Mouse (Mus musculus): Measurements from ENCODE around the gene Rere. TPM values are rescaled to one million over a fixed set of nuclear protein-coding genes. Genes with fewer than 3 reads are reported as not detected.

Gene Rere
- polyA plus RNA-seq, 1 experiment from 2014 or later, result 23.7 TPM

- no peaks in the 10 kb centered on the region for H3K36me3 ChIP-seq
- H3K27ac ChIP-seq, result no peak overlapping the region
- H3K4me2 ChIP-seq, result no peak overlapping the region
- WGBS, result 75% methylated on average over 1 of the region's 1 CpGs
- no peak overlapping the region for H3K9ac ChIP-seq
- ATAC-seq (ENCODE audit: insufficient read depth, low FRiP score, low read depth), result no peak
- H3K27me3 ChIP-seq (replicated peaks), result no peaks in the 10 kb centered on the region
- H3K4me1 ChIP-seq, result peaks cover 36% of the 10 kb centered on the region
- H3K4me3 ChIP-seq (replicated peaks), result no peak overlapping the region
- H3K9me3 ChIP-seq, result no peaks in the 10 kb centered on the region
Observed at GRCm38 (mm10) chr4:150375448-150375935, 94.0 kb downstream of the Rere start.

- no peak for ATAC-seq (ENCODE audit: insufficient read depth, low FRiP score, low read depth)
- WGBS, result 56% methylated on average over 6 of the region's 6 CpGs
- Histone ChIP-seq H3K27ac (no peak overlapping the region), H3K9ac (no peak overlapping the region), H3K4me1 (peaks cover 15% of the 10 kb centered on the region; the same call in 1 of the 2 replicates), H3K9me3 (no peaks in the 10 kb centered on the region), H3K27me3 (replicated peaks) (no peaks in the 10 kb centered on the region), H3K36me3 (no peaks in the 10 kb centered on the region), H3K4me2 (no peak overlapping the region), H3K4me3 (replicated peaks) (no peak overlapping the region)
Observed at GRCm38 (mm10) chr4:150379313-150379712, 97.9 kb downstream of the Rere start.

GRCm38 (mm10) chr4:150379772-150380171 lies 98.3 kb downstream of the Rere start:
- Histone ChIP-seq H3K27me3 (replicated peaks) (no peaks in the 10 kb centered on the region), H3K4me1 (peaks cover 10% of the 10 kb centered on the region; the same call in 1 of the 2 replicates), H3K4me2 (no peak overlapping the region), H3K9ac (no peak overlapping the region), H3K9me3 (no peaks in the 10 kb centered on the region), H3K36me3 (no peaks in the 10 kb centered on the region), H3K4me3 (replicated peaks) (no peak overlapping the region), H3K27ac (no peak overlapping the region)
- 24% methylated on average over 2 of the region's 2 CpGs for WGBS
- ATAC-seq (ENCODE audit: insufficient read depth, low FRiP score, low read depth), result no peak

- no peaks in the 10 kb centered on the region for H3K9me3 ChIP-seq
- H3K9ac ChIP-seq, result no peak overlapping the region
- no peak for ATAC-seq (ENCODE audit: insufficient read depth, low FRiP score, low read depth)
- WGBS, result 49% methylated on average over 5 of the region's 5 CpGs
- H3K4me1 ChIP-seq, result peaks cover 10% of the 10 kb centered on the region; the same call in 1 of the 2 replicates
- H3K27ac ChIP-seq, result no peak overlapping the region
- no peaks in the 10 kb centered on the region for H3K27me3 ChIP-seq (replicated peaks)
- no peak overlapping the region for H3K4me3 ChIP-seq (replicated peaks)
- H3K36me3 ChIP-seq, result no peaks in the 10 kb centered on the region
- H3K4me2 ChIP-seq, result no peak overlapping the region
Observed at GRCm38 (mm10) chr4:150380273-150380672, 98.8 kb downstream of the Rere start.

- no peaks in the 10 kb centered on the region for H3K27me3 ChIP-seq (replicated peaks)
- no peaks in the 10 kb centered on the region for H3K9me3 ChIP-seq
- 66% methylated on average over 3 of the region's 3 CpGs for WGBS
- no peak overlapping the region for H3K4me3 ChIP-seq (replicated peaks)
- H3K27ac ChIP-seq, result no peak overlapping the region
- no peak overlapping the region for H3K9ac ChIP-seq
- H3K4me2 ChIP-seq, result no peak overlapping the region
- ATAC-seq (ENCODE audit: insufficient read depth, low FRiP score, low read depth), result no peak
- H3K36me3 ChIP-seq, result no peaks in the 10 kb centered on the region
- peaks cover 7% of the 10 kb centered on the region; the same call in 1 of the 2 replicates for H3K4me1 ChIP-seq
Observed at GRCm38 (mm10) chr4:150382504-150382903, 101.1 kb downstream of the Rere start.

GRCm38 (mm10) chr4:150384405-150384804 lies 103.0 kb downstream of the Rere start:
- 54% methylated on average over 8 of the region's 8 CpGs for WGBS

GRCm38 (mm10) chr4:150384899-150385298 lies 103.5 kb downstream of the Rere start:
- H3K9me3 ChIP-seq, result no peaks in the 10 kb centered on the region
- H3K4me3 ChIP-seq (replicated peaks), result no peak overlapping the region
- H3K4me1 ChIP-seq, result 0 out of 2 replicates have a peak, but pooled peaks cover 3% of the 10 kb centered on the region
- H3K27ac ChIP-seq, result no peak overlapping the region
- ATAC-seq (ENCODE audit: insufficient read depth, low FRiP score, low read depth), result no peak
- no peaks in the 10 kb centered on the region for H3K27me3 ChIP-seq (replicated peaks)
- 69% methylated on average over 3 of the region's 3 CpGs for WGBS
- no peak overlapping the region for H3K9ac ChIP-seq
- H3K4me2 ChIP-seq, result no peak overlapping the region
- no peaks in the 10 kb centered on the region for H3K36me3 ChIP-seq

More at GRCm38 (mm10) chr4:150384405-150384804, 103.0 kb downstream of the Rere start:
- no peaks in the 10 kb centered on the region for H3K36me3 ChIP-seq
- H3K27me3 ChIP-seq (replicated peaks), result no peaks in the 10 kb centered on the region
- no peak overlapping the region for H3K4me2 ChIP-seq
- no peak overlapping the region for H3K4me3 ChIP-seq (replicated peaks)
- peaks cover 7% of the 10 kb centered on the region; the same call in 1 of the 2 replicates for H3K4me1 ChIP-seq
- no peak overlapping the region for H3K9ac ChIP-seq
- H3K27ac ChIP-seq, result no peak overlapping the region
- no peaks in the 10 kb centered on the region for H3K9me3 ChIP-seq
- ATAC-seq (ENCODE audit: insufficient read depth, low FRiP score, low read depth), result no peak

- Histone ChIP-seq H3K36me3 (no peaks in the 10 kb centered on the region), H3K4me3 (replicated peaks) (no peak overlapping the region), H3K27ac (no peak overlapping the region), H3K9me3 (no peaks in the 10 kb centered on the region), H3K9ac (no peak overlapping the region), H3K4me1 (peaks cover 14% of the 10 kb centered on the region; the same call in 1 of the 2 replicates), H3K4me2 (no peak overlapping the region), H3K27me3 (replicated peaks) (no peaks in the 10 kb centered on the region)
- no peak for ATAC-seq (ENCODE audit: insufficient read depth, low FRiP score, low read depth)
- WGBS, result 81% methylated on average over 3 of the region's 3 CpGs
Observed at GRCm38 (mm10) chr4:150388518-150388917, 107.1 kb downstream of the Rere start.

- 57% methylated on average over 8 of the region's 8 CpGs for WGBS
- H3K36me3 ChIP-seq, result no peaks in the 10 kb centered on the region
- peaks cover 45% of the 10 kb centered on the region for H3K4me1 ChIP-seq
- H3K4me2 ChIP-seq, result no peak overlapping the region
- no peak for ATAC-seq (ENCODE audit: insufficient read depth, low FRiP score, low read depth)
- no peak overlapping the region for H3K27ac ChIP-seq
- no peaks in the 10 kb centered on the region for H3K27me3 ChIP-seq (replicated peaks)
- H3K9ac ChIP-seq, result no peak overlapping the region
- H3K9me3 ChIP-seq, result no peaks in the 10 kb centered on the region
- H3K4me3 ChIP-seq (replicated peaks), result no peak overlapping the region
Observed at GRCm38 (mm10) chr4:150393607-150394006, 112.2 kb downstream of the Rere start.

GRCm38 (mm10) chr4:150394091-150394490 lies 112.6 kb downstream of the Rere start:
- Histone ChIP-seq H3K4me2 (no peak overlapping the region), H3K4me3 (replicated peaks) (no peak overlapping the region), H3K27ac (no peak overlapping the region), H3K27me3 (replicated peaks) (no peaks in the 10 kb centered on the region), H3K9ac (no peak overlapping the region), H3K36me3 (no peaks in the 10 kb centered on the region), H3K4me1 (peaks cover 49% of the 10 kb centered on the region), H3K9me3 (no peaks in the 10 kb centered on the region)
- no peak for ATAC-seq (ENCODE audit: insufficient read depth, low FRiP score, low read depth)
- WGBS, result 62% methylated on average over 4 of the region's 4 CpGs

GRCm38 (mm10) chr4:150396339-150396738 lies 114.9 kb downstream of the Rere start:
- no peaks in the 10 kb centered on the region for H3K27me3 ChIP-seq (replicated peaks)
- no peak overlapping the region for H3K4me3 ChIP-seq (replicated peaks)
- peak overlapping the region; percentile 32 for H3K4me2 ChIP-seq
- H3K9me3 ChIP-seq, result no peaks in the 10 kb centered on the region
- H3K4me1 ChIP-seq, result peaks cover 53% of the 10 kb centered on the region
- H3K27ac ChIP-seq, result peak overlapping the region; percentile 92
- H3K36me3 ChIP-seq, result no peaks in the 10 kb centered on the region
- no peak for ATAC-seq (ENCODE audit: insufficient read depth, low FRiP score, low read depth)
- H3K9ac ChIP-seq, result no peak overlapping the region

- peak overlapping the region; percentile 32 for H3K4me2 ChIP-seq
- no peaks in the 10 kb centered on the region for H3K27me3 ChIP-seq (replicated peaks)
- peak overlapping the region; percentile 92 for H3K27ac ChIP-seq
- no peaks in the 10 kb centered on the region for H3K36me3 ChIP-seq
- no peaks in the 10 kb centered on the region for H3K9me3 ChIP-seq
- 0 out of 2 replicates have a peak overlapping the region, but pooled peaks have one; percentile 6 for H3K4me3 ChIP-seq (replicated peaks)
- 21% methylated on average over 13 of the region's 13 CpGs for WGBS
- 0 out of 2 replicates have a peak, but pooled peaks have one; percentile 54 for ATAC-seq (ENCODE audit: insufficient read depth, low FRiP score, low read depth)
- no peak overlapping the region for H3K9ac ChIP-seq
- peaks cover 53% of the 10 kb centered on the region for H3K4me1 ChIP-seq
Observed at GRCm38 (mm10) chr4:150396826-150397620, 115.6 kb downstream of the Rere start.

Data from stomach, embryonic 15.5 days (tissue).